8 mouse cellular contexts compared by ENCODE assay signal in the genomic region with DNA sequence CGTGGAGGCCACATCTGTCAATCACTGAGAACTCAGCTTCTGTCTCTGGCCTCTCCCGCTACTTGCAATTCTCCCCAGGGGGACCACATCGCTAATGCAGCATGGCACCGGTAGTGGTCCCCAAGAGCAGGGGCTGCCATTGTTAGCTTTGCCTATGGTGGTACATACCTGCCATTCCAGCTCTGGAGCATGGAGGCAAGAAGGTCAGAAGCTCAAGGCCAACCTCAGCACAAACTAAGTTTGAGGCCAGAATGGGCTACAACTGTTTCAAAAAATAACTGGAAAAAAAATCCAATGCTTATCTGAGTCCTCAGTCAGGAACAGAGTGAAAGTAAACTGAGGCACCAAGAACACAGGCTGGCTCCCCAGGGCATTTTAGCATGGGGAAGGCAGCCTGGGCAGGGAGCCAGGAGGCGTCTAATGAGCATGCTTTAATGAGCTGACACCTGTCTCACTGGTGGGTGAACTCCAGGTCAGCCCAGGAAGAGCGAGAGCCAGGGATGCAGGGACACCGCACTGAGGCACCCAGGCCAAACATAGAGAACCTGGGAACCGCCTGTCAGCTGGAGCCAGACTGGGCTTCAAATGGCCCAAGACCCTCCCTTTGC. TPM values are rescaled to one million over a fixed set of nuclear protein-coding genes. Genes with fewer than 3 reads are reported as not detected.
DNase-seq lines count a peak whose midpoint lies in the region; ATAC-seq and TF ChIP-seq lines count a peak whose summit lies in the region.

No protein-coding gene starts in this region.

- H3K27ac ChIP-seq in neural tube, embryonic 11.5 days (ENCODE audit: low read depth, low read length) = peak overlapping the region; percentile 69; the same call in 1 of the 2 replicates
- H3K27ac ChIP-seq in hindbrain, embryonic 10.5 days = peak overlapping the region; percentile 81
- no peak overlapping the region for H3K27ac ChIP-seq in limb, embryonic 14.5 days (replicated peaks; ENCODE audit: low read depth, low read length)
- H3K27ac ChIP-seq in stomach, embryonic 16.5 days (ENCODE audit: low read length) = no peak overlapping the region

- no peaks in the 10 kb centered on the region for H3K27me3 ChIP-seq in neural tube, embryonic 11.5 days (ENCODE audit: control insufficient read depth, insufficient read depth, low read length)
- peaks cover 9% of the 10 kb centered on the region; the same call in 1 of the 2 replicates for H3K27me3 ChIP-seq in hindbrain, embryonic 10.5 days (ENCODE audit: insufficient read depth, poor library complexity, severe bottlenecking)
- H3K27me3 ChIP-seq in limb, embryonic 14.5 days (ENCODE audit: control insufficient read depth, insufficient read depth, low read length) = no peaks in the 10 kb centered on the region
- H3K27me3 ChIP-seq in stomach, embryonic 16.5 days (ENCODE audit: control insufficient read depth, insufficient read depth, low read length) = no peaks in the 10 kb centered on the region

- H3K4me2 ChIP-seq in neural tube, embryonic 11.5 days (ENCODE audit: low read depth) = peak overlapping the region; percentile 46
- H3K4me2 ChIP-seq in limb, embryonic 14.5 days (replicated peaks; ENCODE audit: low read depth, low read length, severe bottlenecking) = peak overlapping the region; percentile 65
- H3K4me2 ChIP-seq in stomach, embryonic 16.5 days (ENCODE audit: low read depth, low read length) = peak overlapping the region; percentile 46

- no peaks in the 10 kb centered on the region for H3K36me3 ChIP-seq in neural tube, embryonic 11.5 days (ENCODE audit: control insufficient read depth, insufficient read depth, low read length)
- H3K36me3 ChIP-seq in hindbrain, embryonic 10.5 days = peaks cover 76% of the 10 kb centered on the region
- H3K36me3 ChIP-seq in limb, embryonic 14.5 days (ENCODE audit: control insufficient read depth, insufficient read depth, low read length) = peaks cover 36% of the 10 kb centered on the region
- H3K36me3 ChIP-seq in stomach, embryonic 16.5 days (ENCODE audit: control insufficient read depth, insufficient read depth, low read length) = peaks cover 5% of the 10 kb centered on the region; the same call in 1 of the 2 replicates

- no peak for TF ChIP-seq POLR2A in limb, embryonic 14.5 days (IDR thresholded peaks at IDR 0.05; ENCODE audit: borderline replicate concordance, extremely low read depth, insufficient read depth, insufficient read length)

- no peak for DNase-seq in neural tube, embryonic 11.5 days (ENCODE audit: low spot score)
- DNase-seq in neural tube, embryonic 10.5 days (ENCODE audit: extremely low spot score, low spot score) = no peak
- DNase-seq in hindbrain, embryonic 10.5 days (ENCODE audit: low spot score) = no peak
- no peak for DNase-seq in limb, embryonic 14.5 days (ENCODE audit: low spot score)
- DNase-seq in ovary, postnatal 10 days (ENCODE audit: low spot score) = no peak
- DNase-seq in gastrocnemius, postnatal 14 days = no peak
- DNase-seq in MN1 (ENCODE audit: low spot score) = no peak

- H3K4me3 ChIP-seq in neural tube, embryonic 11.5 days (ENCODE audit: low read depth, low read length) = peak overlapping the region; percentile 20; the same call in 1 of the 2 replicates
- peak overlapping the region; percentile 98 for H3K4me3 ChIP-seq in hindbrain, embryonic 10.5 days
- H3K4me3 ChIP-seq in limb, embryonic 14.5 days (replicated peaks; ENCODE audit: low read length) = peak overlapping the region; percentile 34
- H3K4me3 ChIP-seq in stomach, embryonic 16.5 days (replicated peaks; ENCODE audit: low read length) = peak overlapping the region; percentile 9; the same call in 1 of the 2 replicates

- no peak overlapping the region; the same call in 1 of the 2 replicates for H3K9ac ChIP-seq in neural tube, embryonic 11.5 days (ENCODE audit: low read length)
- peak overlapping the region; percentile 43 for H3K9ac ChIP-seq in limb, embryonic 14.5 days (ENCODE audit: low read depth, low read length, severe bottlenecking)
- H3K9ac ChIP-seq in stomach, embryonic 16.5 days (ENCODE audit: low read length) = peak overlapping the region; percentile 53; the same call in 1 of the 2 replicates

- no peak for ATAC-seq in neural tube, embryonic 11.5 days (ENCODE audit: insufficient read depth, low FRiP score, low TSS enrichment)
- ATAC-seq in limb, embryonic 14.5 days (ENCODE audit: low FRiP score, low read depth) = no peak
- ATAC-seq in stomach, embryonic 16.5 days (ENCODE audit: insufficient read depth, low FRiP score) = no peak

- peaks cover 24% of the 10 kb centered on the region for H3K4me1 ChIP-seq in neural tube, embryonic 11.5 days (ENCODE audit: control insufficient read depth, insufficient read depth, low read length)
- peaks cover 66% of the 10 kb centered on the region for H3K4me1 ChIP-seq in hindbrain, embryonic 10.5 days (replicated peaks)
- peaks cover 28% of the 10 kb centered on the region for H3K4me1 ChIP-seq in limb, embryonic 14.5 days (ENCODE audit: control insufficient read depth, insufficient read depth, low read length)
- H3K4me1 ChIP-seq in stomach, embryonic 16.5 days (ENCODE audit: control insufficient read depth, insufficient read depth, low read length) = peaks cover 38% of the 10 kb centered on the region

- no peaks in the 10 kb centered on the region for H3K9me3 ChIP-seq in neural tube, embryonic 11.5 days (ENCODE audit: control insufficient read depth, low read length)
- H3K9me3 ChIP-seq in hindbrain, embryonic 10.5 days = no peaks in the 10 kb centered on the region
- H3K9me3 ChIP-seq in limb, embryonic 14.5 days (ENCODE audit: control insufficient read depth, low read length) = no peaks in the 10 kb centered on the region
- H3K9me3 ChIP-seq in stomach, embryonic 16.5 days (replicated peaks; ENCODE audit: control insufficient read depth, low read length) = no peaks in the 10 kb centered on the region

- 38% methylated on average over 8 of the region's 8 CpGs for WGBS in neural tube, embryonic 11.5 days
- 41% methylated on average over 8 of the region's 8 CpGs for WGBS in hindbrain, embryonic 10.5 days
- 42% methylated on average over 8 of the region's 8 CpGs for WGBS in limb, embryonic 14.5 days
- WGBS in stomach, embryonic 16.5 days = 55% methylated on average over 8 of the region's 8 CpGs

- intact Hi-C loops in gastrocnemius, postnatal 14 days (cut with DNase I; ENCODE audit: low total_unique reads) = loop anchor here (10.0 kb wide), 1 partner anchor 88 kb away; a partner anchor contains a TSS

RNA-seq across cellular contexts. Expression of a gene that starts 5.2 kb away (rescaled TPM):
- 83.4 and 84.0 TPM in 2 replicates for polyA plus RNA-seq in neural tube, embryonic 11.5 days (2014; fragmentation: Nextera tagmentation; extraction: Ambion mirVana)
- 125 and 139 TPM in 2 replicates for polyA plus RNA-seq in hindbrain, embryonic 10.5 days (2016; fragmentation: Nextera tagmentation; extraction: Ambion mirVana)
- 80.8 and 113 TPM in 2 replicates for polyA plus RNA-seq in limb, embryonic 14.5 days (2012; rRNA removed)
- polyA plus RNA-seq in limb, embryonic 14.5 days (2014; fragmentation: Nextera tagmentation; extraction: Ambion mirVana) = 63.1 and 66.9 TPM in 2 replicates
- 17.3 and 24.1 TPM in 2 replicates for polyA plus RNA-seq in stomach, embryonic 16.5 days (2015; fragmentation: Nextera tagmentation; extraction: Ambion mirVana)
- total RNA-seq in gastrocnemius, postnatal 14 days (2021) = 10 to 100 TPM; 16.0 to 21.5 TPM

RNA-seq across cellular contexts. Expression of a gene that starts 5.4 kb away (rescaled TPM):
- 3.4 and 3.8 TPM in 2 replicates for polyA plus RNA-seq in neural tube, embryonic 11.5 days (2014; fragmentation: Nextera tagmentation; extraction: Ambion mirVana)
- polyA plus RNA-seq in hindbrain, embryonic 10.5 days (2016; fragmentation: Nextera tagmentation; extraction: Ambion mirVana) = 7.5 and 8.1 TPM in 2 replicates
- 4.2 and 4.6 TPM in 2 replicates for polyA plus RNA-seq in limb, embryonic 14.5 days (2012; rRNA removed)
- polyA plus RNA-seq in limb, embryonic 14.5 days (2014; fragmentation: Nextera tagmentation; extraction: Ambion mirVana) = 3.8 and 4.3 TPM in 2 replicates
- 5.6 and 6.5 TPM in 2 replicates for polyA plus RNA-seq in stomach, embryonic 16.5 days (2015; fragmentation: Nextera tagmentation; extraction: Ambion mirVana)
- 1 to 10 TPM; 5.9 to 7.5 TPM for total RNA-seq in gastrocnemius, postnatal 14 days (2021)

RNA-seq across cellular contexts. Expression of a gene that starts 9.9 kb away (rescaled TPM):
- 78.9 and 81.5 TPM in 2 replicates for polyA plus RNA-seq in neural tube, embryonic 11.5 days (2014; fragmentation: Nextera tagmentation; extraction: Ambion mirVana)
- 74.4 and 84.6 TPM in 2 replicates for polyA plus RNA-seq in hindbrain, embryonic 10.5 days (2016; fragmentation: Nextera tagmentation; extraction: Ambion mirVana)
- polyA plus RNA-seq in limb, embryonic 14.5 days (2012; rRNA removed) = 158 and 189 TPM in 2 replicates
- 114 and 128 TPM in 2 replicates for polyA plus RNA-seq in limb, embryonic 14.5 days (2014; fragmentation: Nextera tagmentation; extraction: Ambion mirVana)
- 90.2 and 91.5 TPM in 2 replicates for polyA plus RNA-seq in stomach, embryonic 16.5 days (2015; fragmentation: Nextera tagmentation; extraction: Ambion mirVana)
- 10 to 100 TPM; 96.4 to 100.0 TPM for total RNA-seq in gastrocnemius, postnatal 14 days (2021)

RNA-seq across cellular contexts. Expression of a gene that starts 19.1 kb away (rescaled TPM):
- polyA plus RNA-seq in neural tube, embryonic 11.5 days (2014; fragmentation: Nextera tagmentation; extraction: Ambion mirVana) = 3.9 and 4.5 TPM in 2 replicates
- 5.8 and 7.2 TPM in 2 replicates for polyA plus RNA-seq in hindbrain, embryonic 10.5 days (2016; fragmentation: Nextera tagmentation; extraction: Ambion mirVana)
- 15.7 and 16.7 TPM in 2 replicates for polyA plus RNA-seq in limb, embryonic 14.5 days (2012; rRNA removed)
- 7.6 and 9.1 TPM in 2 replicates for polyA plus RNA-seq in limb, embryonic 14.5 days (2014; fragmentation: Nextera tagmentation; extraction: Ambion mirVana)
- 12.7 and 12.8 TPM in 2 replicates for polyA plus RNA-seq in stomach, embryonic 16.5 days (2015; fragmentation: Nextera tagmentation; extraction: Ambion mirVana)
- total RNA-seq in gastrocnemius, postnatal 14 days (2021) = 10 to 100 TPM; 11.0 to 12.9 TPM

RNA-seq across cellular contexts. Expression of a gene that starts 20.1 kb away (rescaled TPM):
- polyA plus RNA-seq in neural tube, embryonic 11.5 days (2014; fragmentation: Nextera tagmentation; extraction: Ambion mirVana) = 106 and 109 TPM in 2 replicates
- polyA plus RNA-seq in hindbrain, embryonic 10.5 days (2016; fragmentation: Nextera tagmentation; extraction: Ambion mirVana) = 112 and 121 TPM in 2 replicates
- 117 and 122 TPM in 2 replicates for polyA plus RNA-seq in limb, embryonic 14.5 days (2012; rRNA removed)
- 87.7 and 88.6 TPM in 2 replicates for polyA plus RNA-seq in limb, embryonic 14.5 days (2014; fragmentation: Nextera tagmentation; extraction: Ambion mirVana)
- 72.2 and 77.4 TPM in 2 replicates for polyA plus RNA-seq in stomach, embryonic 16.5 days (2015; fragmentation: Nextera tagmentation; extraction: Ambion mirVana)
- total RNA-seq in gastrocnemius, postnatal 14 days (2021) = 10 to 100 TPM; 61.3 to 66.5 TPM

Comparison
In these comparisons a context has a peak if more than half of its experiments do, and no peak if none do; other contexts are left out.
1. H3K27ac ChIP-seq: peak in neural tube, embryonic 11.5 days (single experiment) and hindbrain, embryonic 10.5 days (single experiment); none in limb, embryonic 14.5 days (single experiment) and stomach, embryonic 16.5 days (single experiment).
2. H3K4me3 ChIP-seq: peak in every context shown above with its lines; median percentile 98 in hindbrain, embryonic 10.5 days; 34 in limb, embryonic 14.5 days; 20 in neural tube, embryonic 11.5 days; 9 in stomach, embryonic 16.5 days.
3. Peak in every context shown above with its lines, with median percentiles within 50 percentile points of each other: H3K4me2 ChIP-seq.